Mouse (Mus musculus) kidney, postnatal 0 days (tissue): ENCODE measurements at regions not wholly inside any gene's neighbourhood (a gene's known extent, or its start where the extent isn't known, plus 50 kb on each side); places are given as distances from the start of the nearest gene placed in this dataset.

Experiments used
- ATAC-seq: fragments of 200-750 bp; cut with Nextera tagmentation; replicated peaks from 2 replicates; pipeline ENCODE4 v1.8.0; 2017; ENCODE audit warnings: low read depth, moderate number of reproducible peaks, moderate TSS enrichment, moderate library complexity; ENCODE audit not compliant: low FRiP score
- DNase-seq: peaks from one replicate; pipeline ENCODE4 v3.0.0-alpha.2; 2016; ENCODE audit warnings: low spot score
- H3K27ac ChIP-seq: fragments of 300-500 bp; sonication (generic); 2 replicates; pipeline ENCODE4 v1.5.1; 2014; ENCODE audit warnings: mild to moderate bottlenecking
- H3K27me3 ChIP-seq: fragments of 300-500 bp; sonication (generic); 2 replicates; pipeline ENCODE4 v1.6.1; 2014; ENCODE audit warnings: low read length, mixed read lengths; ENCODE audit not compliant: insufficient read depth
- H3K36me3 ChIP-seq: fragments of 300-500 bp; sonication (generic); 2 replicates; pipeline ENCODE4 v1.6.1; 2014; ENCODE audit warnings: low read length, mixed read lengths; ENCODE audit not compliant: insufficient read depth
- H3K4me1 ChIP-seq: fragments of 300-500 bp; sonication (generic); replicated peaks from 2 replicates; pipeline ENCODE4 v1.6.1; 2014; ENCODE audit warnings: antibody characterized with exemption, low read length, mixed read lengths; ENCODE audit not compliant: insufficient read depth
- H3K4me2 ChIP-seq: fragments of 300-500 bp; sonication (generic); 2 replicates; pipeline ENCODE4 v1.6.1; 2014; ENCODE audit warnings: mild to moderate bottlenecking, low read length, moderate library complexity, mixed read lengths
- H3K4me3 ChIP-seq: fragments of 300-500 bp; sonication (generic); replicated peaks from 2 replicates; pipeline ENCODE4 v1.5.1; 2014; ENCODE audit warnings: low read depth, low read length
- H3K9ac ChIP-seq: fragments of 300-500 bp; sonication (generic); 2 replicates; pipeline ENCODE4 v1.6.1; 2014; ENCODE audit warnings: low read depth, low read length
- H3K9me3 ChIP-seq: fragments of 300-500 bp; sonication (generic); replicated peaks from 2 replicates; pipeline ENCODE4 v1.6.1; 2016; ENCODE audit warnings: low read length, inconsistent platforms, mixed read lengths
- CTCF ChIP-seq: IDR thresholded peaks from 2 replicates; pipeline ENCODE4 v1.5.1; 2016; ENCODE audit warnings: antibody characterized with exemption, low read depth, mild to moderate bottlenecking, moderate library complexity
- WGBS: fragments of 180-500 bp; shearing (Covaris S2); extraction: QIAGEN DNeasy Blood & Tissue Kit; methylation state at CpG from one replicate; pipeline ENCODE4 v1.1.7; 2014; 5-methylcytosine and 5-hydroxymethylcytosine counted together

DNA sequence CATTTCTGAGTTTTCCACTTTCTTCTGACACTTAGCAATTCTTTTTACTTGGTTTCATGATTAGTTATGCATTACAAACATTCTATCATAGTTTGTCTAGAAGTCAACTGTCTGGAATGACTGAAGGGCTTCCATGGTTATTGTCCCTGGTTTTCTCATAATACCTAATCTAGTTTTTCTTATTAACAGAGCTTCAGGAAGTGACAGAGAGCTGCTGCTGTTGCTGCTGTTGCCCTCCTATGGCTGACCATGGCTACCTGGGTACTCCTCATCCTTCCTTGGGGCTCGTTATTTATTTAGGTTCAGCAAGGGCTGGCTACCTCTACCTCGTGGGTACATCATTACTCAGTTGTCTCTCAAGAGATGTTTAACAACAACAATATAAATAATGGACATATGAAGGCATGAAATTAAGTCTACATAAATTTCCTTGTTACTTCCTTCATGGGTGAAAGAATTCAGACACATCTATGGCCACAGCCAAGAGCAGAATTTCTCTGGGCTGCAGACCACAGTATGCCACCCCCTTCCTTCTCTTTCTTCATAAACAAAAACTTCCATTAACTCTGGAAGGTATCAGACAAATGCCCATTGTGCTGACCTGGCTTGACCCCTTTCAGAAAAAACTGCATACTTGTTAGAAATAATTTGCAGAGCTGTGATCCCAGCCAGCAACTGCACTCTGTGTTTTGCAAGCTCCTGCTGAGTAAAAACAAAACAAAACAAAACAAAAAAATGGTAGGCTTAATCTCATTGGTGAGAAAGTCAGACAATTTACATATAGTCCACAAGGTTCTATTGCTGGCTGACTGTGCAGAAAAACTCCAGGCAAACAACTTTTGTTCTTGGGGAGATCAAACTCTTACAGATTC is 103.6 kb upstream of the Lgalsl start:
- Histone ChIP-seq H3K4me1 (peaks cover 16% of the 10 kb centered on the region; the same call in 1 of the 2 replicates), H3K9me3 (no peaks in the 10 kb centered on the region), H3K27me3 (no peaks in the 10 kb centered on the region), H3K4me3 (no peak overlapping the region), H3K27ac (peak overlapping the region; percentile 14), H3K36me3 (no peaks in the 10 kb centered on the region), H3K4me2 (no peak overlapping the region), H3K9ac (no peak overlapping the region)
- WGBS: 15% methylated on average over 2 of the region's 2 CpGs
- ATAC-seq (peak; percentile 36; the same call in 1 of the 2 replicates), DNase-seq (no peak)
- TF ChIP-seq CTCF: no peak

GRCm38 (mm10) chr11:20935063-20935370 is 104.2 kb upstream of the Lgalsl start:
- ATAC-seq (peak; percentile 29; the same call in 1 of the 2 replicates), DNase-seq (no peak)
- Histone ChIP-seq H3K9ac (no peak overlapping the region), H3K36me3 (no peaks in the 10 kb centered on the region), H3K27ac (peak overlapping the region; percentile 14; the same call in 1 of the 2 replicates), H3K4me3 (no peak overlapping the region), H3K4me2 (no peak overlapping the region), H3K4me1 (peaks cover 16% of the 10 kb centered on the region; the same call in 1 of the 2 replicates), H3K27me3 (no peaks in the 10 kb centered on the region), H3K9me3 (no peaks in the 10 kb centered on the region)
- TF ChIP-seq CTCF: no peak

- no peak for ATAC-seq
- H3K27ac ChIP-seq: no peak overlapping the region
- peaks cover 16% of the 10 kb centered on the region; the same call in 1 of the 2 replicates for H3K4me1 ChIP-seq
- no peaks in the 10 kb centered on the region for H3K9me3 ChIP-seq
- H3K4me2 ChIP-seq: no peak overlapping the region
- H3K4me3 ChIP-seq: no peak overlapping the region
- H3K27me3 ChIP-seq: no peaks in the 10 kb centered on the region
- TF ChIP-seq CTCF: no peak
- H3K36me3 ChIP-seq: no peaks in the 10 kb centered on the region
- no peak for DNase-seq
- WGBS: 90% methylated on average over 2 of the region's 2 CpGs
- no peak overlapping the region for H3K9ac ChIP-seq
These were observed 105.1 kb upstream of the Lgalsl start for GRCm38 (mm10) chr11:20935910-20936309.

GRCm38 (mm10) chr11:20936996-20937395 is 106.1 kb upstream of the Lgalsl start:
- Histone ChIP-seq H3K27me3 (no peaks in the 10 kb centered on the region), H3K4me2 (no peak overlapping the region), H3K4me3 (no peak overlapping the region), H3K36me3 (no peaks in the 10 kb centered on the region), H3K27ac (no peak overlapping the region), H3K9ac (no peak overlapping the region), H3K9me3 (no peaks in the 10 kb centered on the region), H3K4me1 (peaks cover 16% of the 10 kb centered on the region; the same call in 1 of the 2 replicates)
- ATAC-seq (no peak), DNase-seq (no peak)
- TF ChIP-seq CTCF: no peak
- WGBS: 75% methylated on average over 1 of the region's 1 CpGs

DNA sequence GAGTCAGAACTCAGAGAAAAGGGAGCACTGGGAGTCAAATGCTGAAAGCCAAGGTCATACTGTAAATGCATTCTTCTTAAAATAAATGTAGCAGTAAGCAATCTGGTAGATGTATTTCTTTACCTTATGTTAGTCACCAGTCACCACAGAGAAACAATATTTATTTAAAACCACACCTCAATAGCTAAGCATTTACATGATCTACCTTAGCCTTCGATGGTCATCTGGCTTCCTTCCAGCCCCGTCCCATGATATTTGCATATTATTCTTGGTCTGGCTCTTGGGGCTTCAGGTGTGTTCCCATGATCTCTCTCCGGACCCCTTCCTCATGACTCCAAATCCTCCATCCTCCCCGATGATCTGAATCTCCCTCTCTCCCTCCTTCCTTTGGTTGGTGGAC is 107.1 kb upstream of the Lgalsl start:
- no peak overlapping the region for H3K27ac ChIP-seq
- H3K9ac ChIP-seq: no peak overlapping the region
- DNase-seq (no peak), ATAC-seq (no peak)
- no peaks in the 10 kb centered on the region for H3K9me3 ChIP-seq
- no peaks in the 10 kb centered on the region for H3K36me3 ChIP-seq
- H3K4me1 ChIP-seq: peaks cover 16% of the 10 kb centered on the region; the same call in 1 of the 2 replicates
- no peak overlapping the region for H3K4me3 ChIP-seq
- no peak overlapping the region for H3K4me2 ChIP-seq
- 80% methylated on average over 4 of the region's 4 CpGs for WGBS
- H3K27me3 ChIP-seq: no peaks in the 10 kb centered on the region
- TF ChIP-seq CTCF: no peak

DNA sequence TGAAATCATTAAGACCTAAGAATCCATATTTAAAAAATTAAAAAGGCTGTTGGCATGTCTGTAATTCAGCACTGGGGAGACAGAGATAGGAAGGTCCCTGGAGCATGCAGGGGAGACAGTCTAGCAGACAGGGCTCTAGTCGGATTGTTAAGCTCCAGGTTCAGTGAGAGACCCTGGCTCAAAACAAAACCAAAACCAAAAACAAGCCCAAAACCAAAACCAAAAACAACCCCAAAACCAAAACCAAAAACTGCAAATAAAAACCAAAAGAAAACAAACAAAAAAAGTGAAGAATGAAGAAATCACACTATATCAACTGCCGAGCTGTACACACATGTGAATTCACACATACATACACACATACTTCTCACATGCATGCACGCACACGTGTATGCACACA is 108.8 kb upstream of the Lgalsl start:
- DNase-seq (no peak), ATAC-seq (no peak)
- Histone ChIP-seq H3K9me3 (no peaks in the 10 kb centered on the region), H3K4me1 (peaks cover 11% of the 10 kb centered on the region; the same call in 1 of the 2 replicates), H3K27me3 (no peaks in the 10 kb centered on the region), H3K27ac (no peak overlapping the region), H3K4me3 (no peak overlapping the region), H3K9ac (no peak overlapping the region), H3K36me3 (no peaks in the 10 kb centered on the region), H3K4me2 (no peak overlapping the region)
- WGBS: 79% methylated on average over 4 of the region's 4 CpGs
- no peak for TF ChIP-seq CTCF
